Mouse (Mus musculus) layer of hippocampus, adult 2 months (tissue): Measurements from ENCODE around the gene Polr3f. TPM values are rescaled to one million over a fixed set of nuclear protein-coding genes. Genes with fewer than 3 reads are reported as not detected.

ENCODE experiments used
- DNase-seq, 2 experiments: peaks; one replicate each; pipeline ENCODE4 v3.0.0; 2022; ENCODE audit warnings: low spot score in 2 of 2
- H3K27ac ChIP-seq: fragments of 200-600 bp; 2 replicates; pipeline ENCODE4 v1.8.1; 2022
- H3K4me3 ChIP-seq: fragments of 200-600 bp; 2 replicates; pipeline ENCODE4 v1.8.1; 2022; ENCODE audit warnings: mild to moderate bottlenecking
- CTCF ChIP-seq: fragments of 200-600 bp; conservative IDR thresholded peaks from 2 replicates; pipeline ENCODE4 v1.8.1; 2022; ENCODE audit warnings: antibody characterized with exemption, mild to moderate bottlenecking, moderate library complexity
- total RNA-seq, 2 experiments: library from RNA; stranded (reverse); gene quantifications; 2 replicates each; pipeline ENCODE4 v1.2.3; 2021

Gene Polr3f
- total RNA-seq, 2 experiments from 2014 or later, result 26.0 to 30.4 TPM

- no peak for DNase-seq
- H3K4me3 ChIP-seq, result no peak overlapping the region
- TF ChIP-seq CTCF, result no peak
- no peak overlapping the region for H3K27ac ChIP-seq
Observed at GRCm38 (mm10) chr2:144544630-144545029, 17.1 kb downstream of the Polr3f start.

DNA sequence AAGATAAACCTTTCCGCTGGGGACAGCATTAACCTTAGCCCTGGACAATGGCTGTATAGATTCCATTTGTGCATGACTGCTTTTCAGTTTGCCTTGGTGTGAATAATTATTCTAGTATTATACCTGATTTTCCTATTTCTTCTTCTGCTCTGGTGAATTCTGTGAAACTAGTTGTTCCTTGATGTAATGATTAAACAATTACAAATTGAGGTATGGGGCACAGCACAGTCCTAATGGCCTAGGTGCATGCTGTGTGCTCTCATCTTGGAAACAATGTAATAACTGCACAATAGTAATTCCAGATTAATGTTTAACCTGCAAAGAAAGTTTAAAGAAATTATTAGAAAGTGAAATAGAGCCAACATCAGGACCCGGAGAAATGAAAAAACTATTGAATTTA is 17.5 kb downstream of the Polr3f start:
- no peak overlapping the region for H3K27ac ChIP-seq
- no peak for DNase-seq
- TF ChIP-seq CTCF, result no peak
- H3K4me3 ChIP-seq, result no peak overlapping the region

DNA sequence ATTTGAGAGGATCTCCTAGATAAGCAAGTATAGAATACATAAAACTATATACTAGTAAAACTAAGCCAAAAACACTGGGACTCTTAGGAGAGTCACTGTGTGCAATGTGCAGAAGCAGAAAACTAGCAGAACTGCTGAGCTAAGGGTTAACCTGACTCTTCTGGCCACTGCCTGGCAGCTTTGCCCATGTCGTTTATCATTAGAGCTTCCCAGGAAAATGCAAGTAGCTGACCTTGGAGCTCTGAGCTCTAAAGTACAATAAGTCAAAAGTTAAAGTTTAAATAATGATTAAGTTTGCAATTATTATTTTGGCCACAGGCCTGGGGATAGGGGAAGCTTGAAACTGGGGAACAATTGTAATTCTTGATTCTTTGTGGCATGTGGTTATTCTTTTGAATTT is 18.0 kb downstream of the Polr3f start:
- no peak overlapping the region for H3K4me3 ChIP-seq
- no peak overlapping the region for H3K27ac ChIP-seq
- no peak for DNase-seq
- no peak for TF ChIP-seq CTCF

GRCm38 (mm10) chr2:144547559-144547958 is 20.0 kb downstream of the Polr3f start:
- no peak for DNase-seq
- Histone ChIP-seq H3K4me3 (no peak overlapping the region), H3K27ac (no peak overlapping the region)
- no peak for TF ChIP-seq CTCF

DNA sequence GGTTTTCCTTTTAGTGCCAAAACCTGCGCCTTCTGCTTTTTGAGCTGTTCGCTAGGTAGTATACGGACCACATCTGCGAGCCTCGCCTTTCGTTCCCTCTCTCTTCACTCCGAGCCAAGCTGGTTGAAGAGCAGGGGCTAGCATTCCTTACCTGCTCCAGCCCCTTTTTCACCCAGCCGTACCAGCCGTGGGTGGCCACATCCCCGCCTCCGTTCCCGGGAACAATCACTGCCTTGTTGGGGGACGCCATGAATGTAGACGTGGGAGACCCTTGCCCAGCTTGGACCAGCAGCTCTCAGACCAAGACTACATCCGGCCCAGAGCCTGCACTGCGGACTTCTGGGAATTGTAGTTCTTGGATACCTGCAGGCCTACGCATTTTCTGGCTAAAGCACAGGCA is 23.0 kb downstream of the Polr3f start, which contains the start of gene Rbbp9:
Rbbp9 (minus strand) TSS at position 341 of the 400 bp plus-strand sequence.
- no peak for TF ChIP-seq CTCF
- peak within 1 kb of the TSS; percentile 94 for H3K27ac ChIP-seq
- peak within 1 kb of the TSS; percentile 90 for H3K4me3 ChIP-seq
- peak; percentile 57 to 74 for DNase-seq

GRCm38 (mm10) chr2:144553905-144554304 is 26.4 kb downstream of the Polr3f start:
- TF ChIP-seq CTCF, result no peak
- DNase-seq, result no peak
- H3K4me3 ChIP-seq, result no peak overlapping the region
- no peak overlapping the region for H3K27ac ChIP-seq

- H3K4me3 ChIP-seq, result peak overlapping the region; percentile 92
- no peak for TF ChIP-seq CTCF
- H3K27ac ChIP-seq, result peak overlapping the region; percentile 96
- no peak for DNase-seq
Observed at GRCm38 (mm10) chr2:144555286-144555819, 27.8 kb downstream of the Polr3f start.

GRCm38 (mm10) chr2:144555820-144556552 is 28.5 kb downstream of the Polr3f start, which contains the start of gene Sec23b:
Sec23b (plus strand) TSS chr2:144556229.
- peak within 1 kb of the TSS; percentile 96 for H3K27ac ChIP-seq
- DNase-seq, result peak; percentile 97
- H3K4me3 ChIP-seq, result peak within 1 kb of the TSS; percentile 92
- no peak for TF ChIP-seq CTCF

DNA sequence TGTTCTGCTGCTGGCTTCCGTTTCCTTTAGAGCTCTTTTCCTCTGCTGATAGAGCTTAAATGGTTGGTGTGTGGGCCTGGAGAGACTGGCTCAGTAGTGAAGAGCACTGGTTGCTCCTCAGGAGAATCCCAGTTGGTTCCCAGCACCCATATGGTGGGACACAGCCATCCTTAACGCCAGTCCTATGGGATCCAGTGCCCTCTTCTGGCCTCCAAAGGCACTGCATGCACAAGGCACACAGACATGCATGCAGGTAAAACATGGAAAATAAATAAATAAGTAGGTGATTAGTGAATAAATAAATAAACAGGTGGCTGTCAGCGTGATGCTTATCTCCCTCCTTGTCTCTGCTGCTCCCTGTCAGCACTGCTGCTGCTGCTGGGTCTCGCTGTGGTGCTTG is 61.2 kb downstream of the Polr3f start:
- H3K27ac ChIP-seq, result no peak overlapping the region
- no peak for DNase-seq
- H3K4me3 ChIP-seq, result no peak overlapping the region
- peak; percentile 66 for TF ChIP-seq CTCF

Other genes with a start within 250 kb of the Polr3f start
- gene Ovol2, start 195.6 kb upstream of the Polr3f start, total RNA-seq, result 1 to 10 TPM; 1.1 TPM
- 10 to 100 TPM; 31.4 to 32.7 TPM for gene Kat14, start 158.7 kb upstream of the Polr3f start, total RNA-seq
- gene Pet117, start 158.7 kb upstream of the Polr3f start, total RNA-seq, result 1 to 10 TPM; 7.7 to 7.9 TPM
- 100 to 1,000 TPM; 126 TPM for gene Dzank1, start 304 bp upstream of the Polr3f start, total RNA-seq
- gene Rbbp9, start 23.2 kb downstream of the Polr3f start, total RNA-seq, result 10 to 100 TPM; 28.1 to 30.2 TPM
- 10 to 100 TPM; 46.1 to 46.6 TPM for gene Sec23b, start 28.5 kb downstream of the Polr3f start, total RNA-seq
- gene Smim26, start 66.3 kb downstream of the Polr3f start, total RNA-seq, result 10 to 100 TPM; 57.2 to 62.7 TPM
- gene Dtd1, start 72.2 kb downstream of the Polr3f start, total RNA-seq, result 10 to 100 TPM; 69.9 to 75.4 TPM